Mouse (Mus musculus): ENCODE measurements around the gene Ccin. TPM values are rescaled to one million over a fixed set of nuclear protein-coding genes. Genes with fewer than 3 reads are reported as not detected.
A peak's percentile ranks its signal among the peaks of the same experiment; 100 is the strongest.

Ccin gene
- total RNA-seq, 2 experiments from 2014 or later = not detected

GRCm38 (mm10) chr4:43973526-43973981 is 9.7 kb upstream of the Ccin start:
- DNase-seq (ENCODE audit: low spot score in 2 of 2) = peak in 1 of 2 experiments; percentile 32

- DNase-seq (ENCODE audit: low spot score in 2 of 2) = no peak
Measured at GRCm38 (mm10) chr4:43974914-43975616, 8.2 kb upstream of the Ccin start.

- no peak for DNase-seq (ENCODE audit: low spot score in 2 of 2)
Measured at GRCm38 (mm10) chr4:43976223-43976740, 7.0 kb upstream of the Ccin start.

- DNase-seq (ENCODE audit: low spot score in 2 of 2) = peak in 1 of 2 experiments; percentile 52
Measured at GRCm38 (mm10) chr4:43978521-43979443, 4.5 kb upstream of the Ccin start.

- peak in 1 of 2 experiments; percentile 37 for DNase-seq (ENCODE audit: low spot score in 2 of 2)
Measured at GRCm38 (mm10) chr4:43979746-43980145, 3.5 kb upstream of the Ccin start.

- no peak for DNase-seq (ENCODE audit: low spot score in 2 of 2)
Measured at GRCm38 (mm10) chr4:43980236-43980635, 3.0 kb upstream of the Ccin start.

GRCm38 (mm10) chr4:43980846-43981245 is 2.4 kb upstream of the Ccin start:
- DNase-seq (ENCODE audit: low spot score in 2 of 2) = no peak

- no peak for DNase-seq (ENCODE audit: low spot score in 2 of 2)
Measured at GRCm38 (mm10) chr4:43981251-43981650, 2.0 kb upstream of the Ccin start.

- peak; percentile 97 for DNase-seq (ENCODE audit: low spot score in 2 of 2)
Measured at GRCm38 (mm10) chr4:43982053-43982732, 1.1 kb upstream of the Ccin start.

GRCm38 (mm10) chr4:43983756-43984155 is 473 bp downstream of the Ccin start:
- DNase-seq (ENCODE audit: low spot score in 2 of 2) = no peak

GRCm38 (mm10) chr4:43984326-43984725 is 1.0 kb downstream of the Ccin start:
- no peak for DNase-seq (ENCODE audit: low spot score in 2 of 2)

- no peak for DNase-seq (ENCODE audit: low spot score in 2 of 2)
Measured at GRCm38 (mm10) chr4:43988976-43989375, 5.7 kb downstream of the Ccin start.

GRCm38 (mm10) chr4:43993072-43993471 is 9.8 kb downstream of the Ccin start:
- DNase-seq (ENCODE audit: low spot score in 2 of 2) = no peak

- no peak for DNase-seq (ENCODE audit: low spot score in 2 of 2)
Measured at GRCm38 (mm10) chr4:43994342-43994741, 11.1 kb downstream of the Ccin start.

GRCm38 (mm10) chr4:44003622-44004021 is 20.3 kb downstream of the Ccin start:
- DNase-seq (ENCODE audit: low spot score in 2 of 2) = peak in 1 of 2 experiments; percentile 8

- peak in 1 of 2 experiments; percentile 6 for DNase-seq (ENCODE audit: low spot score in 2 of 2)
Measured at GRCm38 (mm10) chr4:44004126-44004525, 20.8 kb downstream of the Ccin start, which contains the start of gene Clta. Gene Clta, plus strand, starts transcription at chr4:44004452.

GRCm38 (mm10) chr4:44004623-44005409 is 21.5 kb downstream of the Ccin start:
- no peak for DNase-seq (ENCODE audit: low spot score in 2 of 2)

GRCm38 (mm10) chr4:44010176-44010575 is 26.9 kb downstream of the Ccin start:
- DNase-seq (ENCODE audit: low spot score in 2 of 2) = peak in 1 of 2 experiments; percentile 0

- peak in 1 of 2 experiments; percentile 14 for DNase-seq (ENCODE audit: low spot score in 2 of 2)
Measured at GRCm38 (mm10) chr4:44010893-44011292, 27.6 kb downstream of the Ccin start.

- DNase-seq (ENCODE audit: low spot score in 2 of 2) = peak in 1 of 2 experiments; percentile 10
Measured at GRCm38 (mm10) chr4:44011799-44012198, 28.5 kb downstream of the Ccin start.
